Mouse (Mus musculus): Measurements from ENCODE around the gene Rnd1.

- TF ChIP-seq CTCF (IDR thresholded peaks at IDR 0.05; ENCODE audit: low read depth) (no peak), EP300 (IDR thresholded peaks at IDR 0.05; ENCODE audit: low read depth) (no peak)
Observed at GRCm38 (mm10) chr15:98680660-98681059, 3.4 kb upstream of the Rnd1 start.

Data from heart, postnatal 0 days (tissue).